Mouse (Mus musculus) heart, embryonic 13.5 days (tissue): Measurements from ENCODE around the gene E4f1. TPM values are rescaled to one million over a fixed set of nuclear protein-coding genes. Genes with fewer than 3 reads are reported as not detected.

ENCODE experiments used
- ATAC-seq: fragments of 200-750 bp; cut with Nextera tagmentation; 2 replicates; pipeline ENCODE4 v1.8.0; 2017; ENCODE audit warnings: moderate TSS enrichment; ENCODE audit not compliant: insufficient number of reproducible peaks, low FRiP score, low TSS enrichment; ENCODE audit errors: extremely low read depth
- H3K27ac ChIP-seq: fragments of 300-500 bp; sonication (generic); replicated peaks from 2 replicates; pipeline ENCODE4 v1.5.1; 2015; ENCODE audit warnings: moderate library complexity, mild to moderate bottlenecking, inconsistent platforms
- H3K27me3 ChIP-seq: fragments of 300-500 bp; sonication (generic); replicated peaks from 2 replicates; pipeline ENCODE4 v1.6.1; 2015; ENCODE audit warnings: mild to moderate bottlenecking, inconsistent platforms
- H3K36me3 ChIP-seq: fragments of 300-500 bp; sonication (generic); 2 replicates; pipeline ENCODE4 v1.6.1; 2015; ENCODE audit warnings: mild to moderate bottlenecking, inconsistent platforms
- H3K4me1 ChIP-seq: fragments of 300-500 bp; sonication (generic); 2 replicates; pipeline ENCODE4 v1.6.1; 2015; ENCODE audit warnings: inconsistent platforms
- H3K4me2 ChIP-seq: fragments of 300-500 bp; sonication (generic); 2 replicates; pipeline ENCODE4 v1.6.1; 2015; ENCODE audit warnings: inconsistent platforms, mild to moderate bottlenecking, moderate library complexity
- H3K4me3 ChIP-seq: fragments of 300-500 bp; sonication (generic); 2 replicates; pipeline ENCODE4 v1.5.1; 2015; ENCODE audit warnings: moderate library complexity, mild to moderate bottlenecking, inconsistent platforms
- H3K9ac ChIP-seq: fragments of 300-500 bp; sonication (generic); 2 replicates; pipeline ENCODE4 v1.6.1; 2015; ENCODE audit warnings: inconsistent platforms, mild to moderate bottlenecking, moderate library complexity
- H3K9me3 ChIP-seq: fragments of 300-500 bp; sonication (generic); 2 replicates; pipeline ENCODE4 v1.6.1; 2016; ENCODE audit warnings: inconsistent platforms
- WGBS: fragments of 180-500 bp; shearing (Covaris S2); methylation state at CpG from one replicate; pipeline ENCODE4 v1.1.7; 2015; ENCODE audit warnings: mixed read lengths; 5-methylcytosine and 5-hydroxymethylcytosine counted together
- polyA plus RNA-seq: library from polyadenylated mRNA; unstranded; fragments of >200 nt; fragmentation: Nextera tagmentation; extraction: Ambion mirVana; gene quantifications from 2 replicates; pipeline ENCODE4 v1.2.1, GENCODE M21; 2015

E4f1 gene
- polyA plus RNA-seq, 1 experiment from 2014 or later, result 24.5 TPM

- H3K9me3 ChIP-seq, result no peaks in the 10 kb centered on the region
- no peak overlapping the region for H3K4me3 ChIP-seq
- H3K9ac ChIP-seq, result no peak overlapping the region
- no peaks in the 10 kb centered on the region for H3K36me3 ChIP-seq
- no peak overlapping the region for H3K4me2 ChIP-seq
- no peak for ATAC-seq
- peaks cover 35% of the 10 kb centered on the region for H3K27me3 ChIP-seq
- H3K27ac ChIP-seq, result no peak overlapping the region
- WGBS, result 73% methylated on average over 3 of the region's 3 CpGs
- H3K4me1 ChIP-seq, result no peaks in the 10 kb centered on the region
These were observed 25.3 kb upstream of the E4f1 start for GRCm38 (mm10) chr17:24495443-24495842.

- Histone ChIP-seq H3K9ac (no peak overlapping the region), H3K9me3 (no peaks in the 10 kb centered on the region), H3K4me2 (no peak overlapping the region), H3K4me1 (no peaks in the 10 kb centered on the region), H3K4me3 (no peak overlapping the region), H3K27ac (no peak overlapping the region), H3K27me3 (peaks cover 41% of the 10 kb centered on the region), H3K36me3 (no peaks in the 10 kb centered on the region)
- no peak for ATAC-seq
- 31% methylated on average over 2 of the region's 2 CpGs for WGBS
These were observed 24.7 kb upstream of the E4f1 start for GRCm38 (mm10) chr17:24494627-24495335.

GRCm38 (mm10) chr17:24490399-24490798 lies 20.3 kb upstream of the E4f1 start:
- H3K27me3 ChIP-seq, result peaks cover 69% of the 10 kb centered on the region
- no peak overlapping the region for H3K27ac ChIP-seq
- 80% methylated on average over 4 of the region's 4 CpGs for WGBS
- H3K9ac ChIP-seq, result no peak overlapping the region
- no peaks in the 10 kb centered on the region for H3K9me3 ChIP-seq
- ATAC-seq, result no peak
- H3K36me3 ChIP-seq, result no peaks in the 10 kb centered on the region
- no peak overlapping the region for H3K4me2 ChIP-seq
- H3K4me3 ChIP-seq, result no peak overlapping the region
- H3K4me1 ChIP-seq, result peaks cover 16% of the 10 kb centered on the region

GRCm38 (mm10) chr17:24489265-24490030 lies 19.3 kb upstream of the E4f1 start:
- H3K4me1 ChIP-seq, result peaks cover 19% of the 10 kb centered on the region
- 20% methylated on average over 19 of the region's 19 CpGs for WGBS
- no peaks in the 10 kb centered on the region for H3K9me3 ChIP-seq
- H3K4me2 ChIP-seq, result peak overlapping the region; percentile 99
- H3K27ac ChIP-seq, result no peak overlapping the region
- peak overlapping the region; percentile 86 for H3K9ac ChIP-seq
- no peaks in the 10 kb centered on the region for H3K36me3 ChIP-seq
- ATAC-seq, result no peak
- peaks cover 64% of the 10 kb centered on the region for H3K27me3 ChIP-seq
- H3K4me3 ChIP-seq, result peak overlapping the region; percentile 75

GRCm38 (mm10) chr17:24488662-24489264 lies 18.6 kb upstream of the E4f1 start:
- H3K4me1 ChIP-seq, result peaks cover 19% of the 10 kb centered on the region
- peak overlapping the region; percentile 75 for H3K4me3 ChIP-seq
- no peaks in the 10 kb centered on the region for H3K36me3 ChIP-seq
- H3K9me3 ChIP-seq, result no peaks in the 10 kb centered on the region
- no peak for ATAC-seq
- H3K27ac ChIP-seq, result no peak overlapping the region
- H3K4me2 ChIP-seq, result peak overlapping the region; percentile 99
- WGBS, result under 1% methylated on average over 47 of the region's 81 CpGs
- peak overlapping the region; percentile 86 for H3K9ac ChIP-seq
- peaks cover 64% of the 10 kb centered on the region for H3K27me3 ChIP-seq

- Histone ChIP-seq H3K27me3 (peaks cover 64% of the 10 kb centered on the region), H3K9me3 (no peaks in the 10 kb centered on the region), H3K27ac (no peak within 1 kb of the TSS), H3K4me2 (peak within 1 kb of the TSS; percentile 99), H3K4me3 (peak within 1 kb of the TSS; percentile 75), H3K9ac (peak within 1 kb of the TSS; percentile 86), H3K4me1 (peaks cover 19% of the 10 kb centered on the region), H3K36me3 (no peaks in the 10 kb centered on the region)
- no peak for ATAC-seq
- 1% methylated on average over 44 of the region's 45 CpGs for WGBS
These were observed 18.1 kb upstream of the E4f1 start, which contains the start of gene Caskin1 for GRCm38 (mm10) chr17:24488186-24488661. TSS of gene Caskin1 (plus strand) at chr17:24488601.

GRCm38 (mm10) chr17:24485090-24485860 lies 15.2 kb upstream of the E4f1 start:
- no peaks in the 10 kb centered on the region for H3K9me3 ChIP-seq
- H3K4me3 ChIP-seq, result no peak overlapping the region
- H3K9ac ChIP-seq, result peak overlapping the region; percentile 54
- H3K4me1 ChIP-seq, result peaks cover 21% of the 10 kb centered on the region
- 41% methylated on average over 11 of the region's 11 CpGs for WGBS
- H3K27me3 ChIP-seq, result peaks cover 43% of the 10 kb centered on the region
- no peaks in the 10 kb centered on the region for H3K36me3 ChIP-seq
- no peak overlapping the region for H3K4me2 ChIP-seq
- H3K27ac ChIP-seq, result no peak overlapping the region
- ATAC-seq, result no peak

GRCm38 (mm10) chr17:24483495-24483894 lies 13.4 kb upstream of the E4f1 start:
- Histone ChIP-seq H3K9ac (no peak overlapping the region), H3K4me2 (no peak overlapping the region), H3K4me1 (peaks cover 19% of the 10 kb centered on the region), H3K36me3 (no peaks in the 10 kb centered on the region), H3K4me3 (no peak overlapping the region), H3K9me3 (no peaks in the 10 kb centered on the region), H3K27me3 (peaks cover 25% of the 10 kb centered on the region), H3K27ac (no peak overlapping the region)
- WGBS, result 84% methylated on average over 3 of the region's 3 CpGs
- no peak for ATAC-seq

GRCm38 (mm10) chr17:24481027-24481815 lies 11.1 kb upstream of the E4f1 start:
- Histone ChIP-seq H3K9ac (no peak overlapping the region), H3K4me3 (no peak overlapping the region), H3K4me1 (peaks cover 25% of the 10 kb centered on the region), H3K9me3 (no peaks in the 10 kb centered on the region), H3K27ac (no peak overlapping the region), H3K27me3 (peaks cover 2% of the 10 kb centered on the region), H3K4me2 (no peak overlapping the region), H3K36me3 (peaks cover 13% of the 10 kb centered on the region)
- WGBS, result 91% methylated on average over 20 of the region's 20 CpGs
- ATAC-seq, result no peak

- no peak overlapping the region for H3K4me3 ChIP-seq
- WGBS, result 43% methylated on average over 3 of the region's 3 CpGs
- ATAC-seq, result no peak
These were observed 10.2 kb upstream of the E4f1 start for GRCm38 (mm10) chr17:24480201-24480826.

More at GRCm38 (mm10) chr17:24480201-24480826, 10.2 kb upstream of the E4f1 start:
- Histone ChIP-seq H3K27me3 (no peaks in the 10 kb centered on the region; the same call in 1 of the 2 replicates), H3K9ac (no peak overlapping the region; the same call in 1 of the 2 replicates), H3K27ac (no peak overlapping the region), H3K4me1 (peaks cover 20% of the 10 kb centered on the region), H3K9me3 (no peaks in the 10 kb centered on the region), H3K4me2 (no peak overlapping the region), H3K36me3 (peaks cover 22% of the 10 kb centered on the region)
